Comparison of ENCODE assay signal across 9 mouse cellular contexts in genomic region chr6:120192211-120192870, GRCm38 (mm10).
DNase-seq lines count a peak whose midpoint lies in the region; ATAC-seq and TF ChIP-seq lines count a peak whose summit lies in the region.
"Had no signal": no experiment of that assay in that cellular context is flagged by ENCODE, and none has a peak within 500 bp of the region (broad histone marks: within the 10 kb centered on the region; RNA-seq: fewer than 3 reads in every experiment).

No protein-coding gene starts in this region.

- H3K9me3 ChIP-seq in ES-E14 (ENCODE audit: control insufficient read depth, insufficient read depth, low read depth, low read length): no peaks in the 10 kb centered on the region
- H3K9me3 ChIP-seq in forebrain, embryonic 16.5 days (ENCODE audit: control insufficient read depth, low read length): no peaks in the 10 kb centered on the region
- H3K9me3 ChIP-seq in midbrain, embryonic 12.5 days: no peaks in the 10 kb centered on the region
- H3K9me3 ChIP-seq: megakaryocyte, embryonic 14.5 days had no signal

- peaks cover 8 to 31% of the 10 kb centered on the region in 2 experiments for H3K4me1 ChIP-seq in ES-E14 (ENCODE audit: control insufficient read depth in 2 of 2, insufficient read depth in 2 of 2, low read length in 2 of 2, poor library complexity in 1 of 2)
- peaks cover 10% of the 10 kb centered on the region for H3K4me1 ChIP-seq in forebrain, embryonic 16.5 days (replicated peaks; ENCODE audit: control insufficient read depth, insufficient read depth, low read length)
- H3K4me1 ChIP-seq in midbrain, embryonic 12.5 days: peaks cover 26% of the 10 kb centered on the region

- H3K9ac ChIP-seq in ES-E14 (ENCODE audit: insufficient read depth, low read depth, low read length, poor library complexity, severe bottlenecking): peak overlapping the region; percentile 29; the same call in 1 of the 2 replicates
- no peak overlapping the region for H3K9ac ChIP-seq in forebrain, embryonic 16.5 days (replicated peaks; ENCODE audit: low read depth, low read length)
- no peak overlapping the region for H3K9ac ChIP-seq in midbrain, embryonic 12.5 days (replicated peaks)

- peak overlapping the region; percentile 47 to 53 for H3K4me3 ChIP-seq in ES-E14 (ENCODE audit: insufficient read depth in 1 of 2, low read depth in 1 of 2, low read length in 2 of 2, poor library complexity in 1 of 2, severe bottlenecking in 1 of 2)
- H3K4me3 ChIP-seq in forebrain, embryonic 16.5 days (replicated peaks; ENCODE audit: low read length): no peak overlapping the region
- H3K4me3 ChIP-seq in midbrain, embryonic 12.5 days: no peak overlapping the region

- DNase-seq in ES-E14 (ENCODE audit: low read depth, low spot score): peak; percentile 78
- DNase-seq in adrenal gland, postnatal 36 days: peak; percentile 87 to 88
- DNase-seq in heart, postnatal 4 days: peak; percentile 84
- DNase-seq in left cerebral cortex, adult 11 months (ENCODE audit: low spot score): peak; percentile 27
- peak; percentile 63 for DNase-seq in urinary bladder, postnatal 25 days (ENCODE audit: low spot score)
- no peak for DNase-seq in frontal cortex, postnatal 14 days (ENCODE audit: low spot score in 2 of 2)

- peak overlapping the region; percentile 1; the same call in 1 of the 2 replicates for H3K4me2 ChIP-seq in forebrain, embryonic 16.5 days (ENCODE audit: low read length)
- no peak overlapping the region for H3K4me2 ChIP-seq in midbrain, embryonic 12.5 days (replicated peaks)

- peak overlapping the region; percentile 52 for H3K27ac ChIP-seq in ES-E14 (ENCODE audit: insufficient read depth, low read depth, low read length, poor library complexity, severe bottlenecking)
- no peak overlapping the region for H3K27ac ChIP-seq in forebrain, embryonic 16.5 days (ENCODE audit: low read length)
- H3K27ac ChIP-seq in midbrain, embryonic 12.5 days (replicated peaks): no peak overlapping the region

- ATAC-seq in forebrain, embryonic 16.5 days: no peak
- ATAC-seq in midbrain, embryonic 12.5 days (ENCODE audit: low FRiP score, low read depth): 0 out of 2 replicates have a peak, but pooled peaks have one; percentile 10

- no peaks in the 10 kb centered on the region for H3K27me3 ChIP-seq in forebrain, embryonic 16.5 days (replicated peaks; ENCODE audit: control insufficient read depth, insufficient read depth, low read length)
- H3K27me3 ChIP-seq in midbrain, embryonic 12.5 days: peaks cover 37% of the 10 kb centered on the region
- H3K27me3 ChIP-seq: megakaryocyte, embryonic 14.5 days had no signal

- no peaks in the 10 kb centered on the region for H3K36me3 ChIP-seq in ES-E14 (ENCODE audit: control insufficient read depth, insufficient read depth, low read length, poor library complexity, severe bottlenecking)
- H3K36me3 ChIP-seq in forebrain, embryonic 16.5 days (ENCODE audit: control insufficient read depth, insufficient read depth): no peaks in the 10 kb centered on the region
- no peaks in the 10 kb centered on the region for H3K36me3 ChIP-seq in midbrain, embryonic 12.5 days

- 8% methylated on average over 14 of the region's 15 CpGs for WGBS in forebrain, embryonic 16.5 days
- 9% methylated on average over 13 of the region's 15 CpGs for WGBS in midbrain, embryonic 12.5 days

- in situ Hi-C loops in ES-E14 (cut with MboI; ENCODE audit: low sequenced_read_pairs in 2 of 2, unreplicated experiment in 2 of 2): loop anchor here (5.0 to 25.0 kb wide), 4 partner anchors 190 to 708 kb away; partner anchors contain the start of gene Fbxl14 (in 1 of the 2)

TF ChIP-seq in ES-E14, 5 proteins besides CTCF, POLR2A, EP300 and RAD21:
- TF ChIP-seq ZNF384 (IDR thresholded peaks at IDR 0.05; ENCODE audit: low read depth, low read length) (no peak), CHD2 (IDR thresholded peaks at IDR 0.05; ENCODE audit: low read depth, low read length) (peak; percentile 92), ZC3H11A (IDR thresholded peaks at IDR 0.05; ENCODE audit: borderline replicate concordance, low read depth, low read length) (no peak), HCFC1 (IDR thresholded peaks at IDR 0.05; ENCODE audit: borderline replicate concordance, insufficient read depth, low read length) (no peak), MAFK (IDR thresholded peaks at IDR 0.05; ENCODE audit: insufficient read depth, low read depth, low read length) (0 out of 2 replicates have a peak, but pooled peaks have one; percentile 24)

Comparison
In these comparisons a context has a peak if more than half of its experiments do, and no peak if none do; other contexts are left out.
1. DNase-seq: peak in ES-E14 (single experiment), adrenal gland, postnatal 36 days (2 of 2), heart, postnatal 4 days (single experiment), left cerebral cortex, adult 11 months (single experiment) and urinary bladder, postnatal 25 days (single experiment); none in frontal cortex, postnatal 14 days (0 of 2).
2. H3K4me3 ChIP-seq: peak in ES-E14 (2 of 2); none in forebrain, embryonic 16.5 days (single experiment) and midbrain, embryonic 12.5 days (single experiment).